Mouse (Mus musculus) hindbrain, embryonic 13.5 days (tissue): Measurements from ENCODE around the gene Lmod2. TPM values are rescaled to one million over a fixed set of nuclear protein-coding genes. Genes with fewer than 3 reads are reported as not detected.

Experiments used
- ATAC-seq: fragments of 200-750 bp; cut with Nextera tagmentation; 2 replicates; pipeline ENCODE4 v1.8.0; 2017; ENCODE audit warnings: moderate TSS enrichment; ENCODE audit not compliant: low FRiP score
- H3K27ac ChIP-seq: fragments of 300-500 bp; sonication (generic); 2 replicates; pipeline ENCODE4 v1.5.1; 2015; ENCODE audit warnings: inconsistent platforms, mild to moderate bottlenecking, moderate library complexity
- H3K27me3 ChIP-seq: fragments of 300-500 bp; sonication (generic); 2 replicates; pipeline ENCODE4 v1.6.1; 2015; ENCODE audit warnings: mild to moderate bottlenecking, inconsistent platforms
- H3K36me3 ChIP-seq: fragments of 300-500 bp; sonication (generic); 2 replicates; pipeline ENCODE4 v1.6.1; 2015; ENCODE audit warnings: mild to moderate bottlenecking, inconsistent platforms
- H3K4me1 ChIP-seq: fragments of 300-500 bp; sonication (generic); replicated peaks from 2 replicates; pipeline ENCODE4 v1.6.1; 2015; ENCODE audit warnings: inconsistent platforms
- H3K4me2 ChIP-seq: fragments of 300-500 bp; sonication (generic); 2 replicates; pipeline ENCODE4 v1.6.1; 2015; ENCODE audit warnings: inconsistent platforms, mild to moderate bottlenecking, moderate library complexity
- H3K4me3 ChIP-seq: fragments of 300-500 bp; sonication (generic); 2 replicates; pipeline ENCODE4 v1.5.1; 2015; ENCODE audit warnings: mild to moderate bottlenecking, inconsistent platforms
- H3K9ac ChIP-seq: fragments of 300-500 bp; sonication (generic); 2 replicates; pipeline ENCODE4 v1.6.1; 2015; ENCODE audit warnings: mild to moderate bottlenecking, inconsistent platforms
- H3K9me3 ChIP-seq: fragments of 300-500 bp; sonication (generic); 2 replicates; pipeline ENCODE4 v1.6.1; 2016; ENCODE audit warnings: inconsistent platforms
- WGBS: fragments of 180-500 bp; shearing (Covaris S2); methylation state at CpG from one replicate; pipeline ENCODE4 v1.1.7; 2015; 5-methylcytosine and 5-hydroxymethylcytosine counted together
- polyA plus RNA-seq: library from polyadenylated mRNA; unstranded; fragments of >200 nt; fragmentation: Nextera tagmentation; extraction: Ambion mirVana; gene quantifications from 2 replicates; pipeline ENCODE4 v1.2.1, GENCODE M21; 2015

Lmod2 gene
- polyA plus RNA-seq, 1 experiment from 2014 or later: not detected

GRCm38 (mm10) chr6:24583456-24583855, 14.1 kb upstream of the Lmod2 start:
- Histone ChIP-seq H3K27ac (no peak overlapping the region), H3K4me3 (no peak overlapping the region), H3K4me1 (no peaks in the 10 kb centered on the region), H3K9me3 (no peaks in the 10 kb centered on the region), H3K27me3 (no peaks in the 10 kb centered on the region), H3K9ac (no peak overlapping the region), H3K4me2 (no peak overlapping the region), H3K36me3 (no peaks in the 10 kb centered on the region)
- WGBS: 81% methylated on average over 3 of the region's 3 CpGs
- no peak for ATAC-seq

- ATAC-seq: no peak
- no peaks in the 10 kb centered on the region for H3K9me3 ChIP-seq
- 68% methylated on average over 9 of the region's 10 CpGs for WGBS
- no peak overlapping the region for H3K4me3 ChIP-seq
- H3K4me1 ChIP-seq: no peaks in the 10 kb centered on the region
- H3K27ac ChIP-seq: no peak overlapping the region
- no peaks in the 10 kb centered on the region for H3K36me3 ChIP-seq
- H3K9ac ChIP-seq: no peak overlapping the region
- no peaks in the 10 kb centered on the region for H3K27me3 ChIP-seq
- no peak overlapping the region for H3K4me2 ChIP-seq
Measured at GRCm38 (mm10) chr6:24585431-24586310, 11.9 kb upstream of the Lmod2 start.

GRCm38 (mm10) chr6:24586885-24587284, 10.7 kb upstream of the Lmod2 start:
- Histone ChIP-seq H3K27me3 (no peaks in the 10 kb centered on the region), H3K9ac (no peak overlapping the region), H3K4me2 (no peak overlapping the region), H3K9me3 (no peaks in the 10 kb centered on the region), H3K27ac (no peak overlapping the region), H3K4me3 (no peak overlapping the region), H3K4me1 (no peaks in the 10 kb centered on the region), H3K36me3 (no peaks in the 10 kb centered on the region)
- 44% methylated on average over 3 of the region's 3 CpGs for WGBS
- no peak for ATAC-seq

GRCm38 (mm10) chr6:24590282-24590681, 7.3 kb upstream of the Lmod2 start:
- no peak overlapping the region for H3K4me2 ChIP-seq
- no peaks in the 10 kb centered on the region for H3K4me1 ChIP-seq
- no peaks in the 10 kb centered on the region for H3K36me3 ChIP-seq
- H3K27ac ChIP-seq: no peak overlapping the region
- no peak overlapping the region for H3K4me3 ChIP-seq
- H3K9me3 ChIP-seq: no peaks in the 10 kb centered on the region
- H3K27me3 ChIP-seq: no peaks in the 10 kb centered on the region
- ATAC-seq: no peak
- no peak overlapping the region for H3K9ac ChIP-seq
- WGBS: 86% methylated on average over 5 of the region's 5 CpGs

- Histone ChIP-seq H3K4me3 (no peak overlapping the region), H3K4me1 (no peaks in the 10 kb centered on the region), H3K9me3 (no peaks in the 10 kb centered on the region), H3K36me3 (no peaks in the 10 kb centered on the region), H3K9ac (no peak overlapping the region), H3K27me3 (no peaks in the 10 kb centered on the region), H3K4me2 (no peak overlapping the region), H3K27ac (no peak overlapping the region)
- no peak for ATAC-seq
- 47% methylated on average over 10 of the region's 10 CpGs for WGBS
Measured at GRCm38 (mm10) chr6:24591525-24592218, 5.9 kb upstream of the Lmod2 start.

GRCm38 (mm10) chr6:24599179-24599578, 1.6 kb downstream of the Lmod2 start:
- H3K27me3 ChIP-seq: no peaks in the 10 kb centered on the region
- no peaks in the 10 kb centered on the region for H3K36me3 ChIP-seq
- no peak overlapping the region for H3K4me3 ChIP-seq
- H3K9ac ChIP-seq: no peak overlapping the region
- H3K9me3 ChIP-seq: no peaks in the 10 kb centered on the region
- no peak overlapping the region for H3K4me2 ChIP-seq
- 88% methylated on average over 6 of the region's 6 CpGs for WGBS
- H3K4me1 ChIP-seq: no peaks in the 10 kb centered on the region
- ATAC-seq: no peak
- H3K27ac ChIP-seq: no peak overlapping the region

- no peaks in the 10 kb centered on the region for H3K9me3 ChIP-seq
- no peak overlapping the region for H3K27ac ChIP-seq
- ATAC-seq: no peak
- H3K36me3 ChIP-seq: no peaks in the 10 kb centered on the region
- H3K4me1 ChIP-seq: no peaks in the 10 kb centered on the region
- no peak overlapping the region for H3K4me2 ChIP-seq
- H3K27me3 ChIP-seq: no peaks in the 10 kb centered on the region
- H3K4me3 ChIP-seq: no peak overlapping the region
- 80% methylated on average over 5 of the region's 5 CpGs for WGBS
- no peak overlapping the region for H3K9ac ChIP-seq
Measured at GRCm38 (mm10) chr6:24599639-24600038, 2.1 kb downstream of the Lmod2 start.

GRCm38 (mm10) chr6:24600134-24600533, 2.6 kb downstream of the Lmod2 start:
- 84% methylated on average over 6 of the region's 6 CpGs for WGBS

GRCm38 (mm10) chr6:24600726-24601125, 3.2 kb downstream of the Lmod2 start:
- Histone ChIP-seq H3K9me3 (no peaks in the 10 kb centered on the region), H3K4me3 (no peak overlapping the region), H3K27ac (no peak overlapping the region), H3K4me2 (no peak overlapping the region), H3K36me3 (no peaks in the 10 kb centered on the region), H3K9ac (no peak overlapping the region), H3K4me1 (no peaks in the 10 kb centered on the region), H3K27me3 (no peaks in the 10 kb centered on the region)
- WGBS: 76% methylated on average over 4 of the region's 4 CpGs
- no peak for ATAC-seq

More at GRCm38 (mm10) chr6:24600134-24600533, 2.6 kb downstream of the Lmod2 start:
- H3K4me1 ChIP-seq: no peaks in the 10 kb centered on the region
- H3K27me3 ChIP-seq: no peaks in the 10 kb centered on the region
- H3K9me3 ChIP-seq: no peaks in the 10 kb centered on the region
- H3K27ac ChIP-seq: no peak overlapping the region
- ATAC-seq: no peak
- H3K4me3 ChIP-seq: no peak overlapping the region
- no peak overlapping the region for H3K4me2 ChIP-seq
- H3K36me3 ChIP-seq: no peaks in the 10 kb centered on the region
- no peak overlapping the region for H3K9ac ChIP-seq

- Histone ChIP-seq H3K36me3 (no peaks in the 10 kb centered on the region), H3K9ac (no peak overlapping the region), H3K27ac (no peak overlapping the region), H3K27me3 (no peaks in the 10 kb centered on the region), H3K4me3 (no peak overlapping the region), H3K4me1 (no peaks in the 10 kb centered on the region), H3K9me3 (no peaks in the 10 kb centered on the region), H3K4me2 (no peak overlapping the region)
- 52% methylated on average over 1 of the region's 1 CpGs for WGBS
- no peak for ATAC-seq
Measured at GRCm38 (mm10) chr6:24601668-24602067, 4.1 kb downstream of the Lmod2 start.

- H3K9ac ChIP-seq: no peak overlapping the region
- no peak for ATAC-seq
- 81% methylated on average over 3 of the region's 3 CpGs for WGBS
Measured at GRCm38 (mm10) chr6:24602351-24602750, 4.8 kb downstream of the Lmod2 start.

GRCm38 (mm10) chr6:24602993-24603392, 5.4 kb downstream of the Lmod2 start:
- no peaks in the 10 kb centered on the region for H3K9me3 ChIP-seq
- H3K36me3 ChIP-seq: no peaks in the 10 kb centered on the region
- no peaks in the 10 kb centered on the region for H3K27me3 ChIP-seq
- 92% methylated on average over 5 of the region's 5 CpGs for WGBS
- H3K4me1 ChIP-seq: no peaks in the 10 kb centered on the region
- no peak overlapping the region for H3K4me2 ChIP-seq
- no peak overlapping the region for H3K9ac ChIP-seq
- no peak overlapping the region for H3K4me3 ChIP-seq
- ATAC-seq: no peak
- H3K27ac ChIP-seq: no peak overlapping the region

More at GRCm38 (mm10) chr6:24602351-24602750, 4.8 kb downstream of the Lmod2 start:
- Histone ChIP-seq H3K27ac (no peak overlapping the region), H3K4me1 (no peaks in the 10 kb centered on the region), H3K9me3 (no peaks in the 10 kb centered on the region), H3K4me2 (no peak overlapping the region), H3K36me3 (no peaks in the 10 kb centered on the region), H3K4me3 (no peak overlapping the region), H3K27me3 (no peaks in the 10 kb centered on the region)
